Mouse (Mus musculus): Measurements from ENCODE around the gene Dkc1. TPM values are rescaled to one million over a fixed set of nuclear protein-coding genes. Genes with fewer than 3 reads are reported as not detected.

Gene Dkc1
- 120 and 155 TPM in 2 replicates for polyA plus RNA-seq (2016; fragmentation: Nextera tagmentation; extraction: Ambion mirVana)

DNA sequence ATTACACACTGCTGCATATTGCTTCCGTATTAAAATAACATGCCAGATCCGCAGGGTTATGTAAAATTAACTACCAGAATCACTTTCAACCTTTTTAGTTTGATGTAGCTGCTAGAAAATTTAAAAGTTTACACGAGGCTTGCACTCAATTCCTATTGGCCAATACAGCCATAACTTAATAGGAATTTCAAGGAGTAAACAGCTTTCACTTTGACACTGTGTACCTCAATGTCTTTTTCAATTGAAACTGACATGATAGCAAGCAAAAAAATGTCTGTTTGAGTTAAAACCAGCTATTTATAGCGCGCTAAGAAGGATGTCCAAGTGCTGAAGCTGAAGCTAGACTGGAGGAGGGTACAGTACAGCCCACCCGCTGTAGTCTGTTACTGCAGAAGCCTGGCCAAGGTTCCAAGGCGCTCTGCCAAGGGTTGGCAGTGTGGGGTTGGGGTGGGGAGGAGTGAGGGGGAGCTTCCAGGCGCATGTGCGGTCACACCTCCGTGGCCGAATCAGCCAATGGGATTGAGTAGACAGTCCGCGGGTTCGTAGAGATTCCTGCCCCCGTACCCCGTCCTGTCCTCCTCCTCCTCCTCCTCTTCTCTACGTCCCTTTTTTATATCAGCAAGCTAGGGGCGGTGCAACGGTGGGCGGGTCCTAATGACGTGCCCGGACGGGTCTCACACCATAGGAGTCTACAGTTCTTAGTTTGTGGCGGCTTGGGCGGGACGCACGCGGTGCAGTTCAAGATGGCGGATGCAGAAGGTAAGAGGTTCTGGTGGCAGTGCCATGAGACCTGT lies at the start of gene Dkc1:
Gene Dkc1 (plus strand): TSS at position 486 of the 794 bp plus-strand sequence.
- whole genome bisulfite sequencing, result 11% methylated on average over 28 of the region's 29 CpGs
- no peaks in the 10 kb centered on the region for H3K27me3 ChIP-seq (ENCODE audit: insufficient read depth, poor library complexity, severe bottlenecking)
- H3K9me3 ChIP-seq, result no peaks in the 10 kb centered on the region
- H3K36me3 ChIP-seq, result peaks cover 19% of the 10 kb centered on the region; the same call in 1 of the 2 replicates
- H3K4me1 ChIP-seq, result no peaks in the 10 kb centered on the region
- peak; percentile 96 for DNase-seq (ENCODE audit: low spot score)
- H3K4me3 ChIP-seq, result peak within 1 kb of the TSS; percentile 67
- peak within 1 kb of the TSS; percentile 88 for H3K27ac ChIP-seq

DNA sequence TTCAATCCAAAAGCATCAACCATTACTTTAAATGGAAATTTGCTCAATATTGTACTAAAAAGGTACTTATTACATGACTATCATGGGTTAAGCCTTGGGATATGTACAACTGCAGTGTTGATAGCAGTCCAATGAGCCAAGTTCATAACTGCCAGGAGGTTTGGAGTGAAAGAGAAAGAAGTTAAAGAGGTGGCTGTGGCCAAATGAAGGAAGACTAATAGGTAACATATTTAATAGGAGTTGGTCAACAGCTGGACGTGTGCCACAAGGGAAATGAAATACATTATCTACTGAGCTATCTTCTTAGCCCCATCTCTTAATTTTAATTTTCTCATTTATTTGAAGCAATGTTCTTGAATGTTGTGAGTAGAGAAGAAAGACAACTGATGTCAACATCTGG lies 49.7 kb upstream of the Dkc1 start:
- WGBS, result 91% methylated on average over 1 of the region's 1 CpGs
- Histone ChIP-seq H3K27ac (no peak overlapping the region), H3K27me3 (ENCODE audit: insufficient read depth, poor library complexity, severe bottlenecking) (no peaks in the 10 kb centered on the region), H3K9me3 (no peaks in the 10 kb centered on the region), H3K4me3 (no peak overlapping the region), H3K36me3 (no peaks in the 10 kb centered on the region), H3K4me1 (no peaks in the 10 kb centered on the region)
- no peak for DNase-seq (ENCODE audit: low spot score)

DNA sequence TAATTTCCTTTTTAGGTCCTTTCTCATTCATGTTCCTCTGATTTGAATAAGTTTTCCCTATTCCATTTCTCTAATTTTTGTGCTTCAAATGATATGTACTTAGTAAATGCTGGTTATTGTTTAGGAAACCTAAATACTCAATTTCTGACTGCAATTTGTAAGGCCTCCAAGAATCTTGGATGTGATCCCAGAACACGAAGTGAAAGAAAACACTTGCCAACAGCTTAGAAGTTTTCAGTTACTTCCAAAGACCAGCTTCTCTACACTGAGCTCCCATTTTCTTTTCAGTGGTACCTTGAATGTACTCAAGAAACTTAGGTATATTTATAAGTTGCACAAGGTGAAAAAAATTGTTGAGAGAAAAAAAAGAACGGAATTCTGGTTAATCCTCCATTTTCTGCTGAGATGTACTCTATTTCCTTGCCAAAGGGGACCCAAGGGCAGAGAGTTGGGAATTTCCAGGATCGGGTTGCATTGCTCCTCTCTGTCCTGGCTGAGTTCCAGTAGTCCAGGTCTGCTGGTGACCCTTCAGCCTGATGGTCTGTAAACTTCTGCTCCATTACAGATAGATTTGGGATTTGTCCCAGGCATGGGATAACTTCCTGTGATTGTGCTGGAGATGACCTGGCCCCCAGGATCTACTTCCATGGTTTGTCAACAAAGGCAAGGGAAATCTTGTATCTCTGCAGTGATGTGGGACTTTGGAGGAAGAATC lies 48.6 kb upstream of the Dkc1 start:
- no peaks in the 10 kb centered on the region for H3K36me3 ChIP-seq
- H3K9me3 ChIP-seq, result no peaks in the 10 kb centered on the region
- H3K4me3 ChIP-seq, result no peak overlapping the region
- no peaks in the 10 kb centered on the region for H3K4me1 ChIP-seq
- WGBS, result 58% methylated on average over 3 of the region's 3 CpGs
- no peaks in the 10 kb centered on the region for H3K27me3 ChIP-seq (ENCODE audit: insufficient read depth, poor library complexity, severe bottlenecking)
- DNase-seq (ENCODE audit: low spot score), result no peak
- no peak overlapping the region for H3K27ac ChIP-seq

DNA sequence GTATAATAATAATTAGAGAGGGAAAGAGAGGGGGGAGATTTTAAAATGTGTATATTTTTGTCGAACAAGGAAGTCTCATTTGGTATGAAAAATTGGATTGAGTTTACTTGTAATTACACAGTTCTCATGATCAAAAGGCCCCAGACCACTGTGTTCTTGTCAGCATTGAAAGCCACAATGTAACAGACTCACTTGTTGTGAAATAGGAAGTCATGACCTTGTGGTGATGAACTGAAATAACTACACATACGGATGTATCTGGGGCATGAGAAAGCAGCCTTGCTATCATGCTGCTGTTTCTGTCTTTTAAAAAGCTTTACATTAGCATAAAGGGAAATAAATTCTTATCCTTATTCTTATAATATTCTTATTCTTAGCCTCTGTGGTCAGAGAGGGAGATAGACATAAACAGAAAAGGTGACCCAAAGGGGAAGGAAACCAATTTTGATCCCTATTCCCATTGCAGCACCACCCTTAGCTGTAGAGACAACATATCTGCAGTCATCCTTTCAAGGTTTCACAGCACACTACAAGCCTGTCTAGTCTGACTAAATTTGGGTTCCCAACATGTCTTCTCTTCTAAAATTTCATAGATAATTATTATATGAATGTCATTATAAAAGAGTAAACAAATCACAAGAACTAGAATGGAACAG lies 39.4 kb upstream of the Dkc1 start:
- DNase-seq (ENCODE audit: low spot score), result no peak

DNA sequence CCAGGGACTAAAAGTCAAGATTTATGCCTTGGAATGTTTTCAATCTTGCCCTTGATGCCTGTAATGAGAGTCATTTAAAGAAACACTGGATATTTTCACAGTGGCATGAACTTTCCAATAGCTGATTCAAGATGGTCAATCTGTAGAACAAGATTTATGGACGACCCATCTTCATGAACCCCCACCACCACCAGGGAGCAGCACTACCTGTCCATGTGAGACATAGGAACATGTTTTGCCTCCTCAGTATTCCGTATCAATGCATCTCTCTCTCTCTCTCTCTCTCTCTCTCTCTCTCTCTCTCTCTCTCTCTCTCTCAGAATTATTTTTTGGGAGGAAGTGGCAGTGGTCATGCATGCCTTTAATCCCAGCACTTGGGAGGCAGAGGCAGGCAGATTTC lies 13.3 kb upstream of the Dkc1 start:
- H3K9me3 ChIP-seq, result no peaks in the 10 kb centered on the region
- no peak for DNase-seq (ENCODE audit: low spot score)
- H3K36me3 ChIP-seq, result no peaks in the 10 kb centered on the region
- H3K4me1 ChIP-seq, result no peaks in the 10 kb centered on the region
- no peak overlapping the region for H3K4me3 ChIP-seq
- no peaks in the 10 kb centered on the region for H3K27me3 ChIP-seq (ENCODE audit: insufficient read depth, poor library complexity, severe bottlenecking)
- H3K27ac ChIP-seq, result no peak overlapping the region
- WGBS, result 54% methylated on average over 2 of the region's 2 CpGs

More for the DNA sequence above, 39.4 kb upstream of the Dkc1 start:
- H3K27me3 ChIP-seq (ENCODE audit: insufficient read depth, poor library complexity, severe bottlenecking), result no peaks in the 10 kb centered on the region
- no peaks in the 10 kb centered on the region for H3K4me1 ChIP-seq
- H3K27ac ChIP-seq, result no peak overlapping the region
- no peak overlapping the region for H3K4me3 ChIP-seq
- WGBS, result 83% methylated on average over 2 of the region's 2 CpGs
- H3K9me3 ChIP-seq, result no peaks in the 10 kb centered on the region
- H3K36me3 ChIP-seq, result no peaks in the 10 kb centered on the region

DNA sequence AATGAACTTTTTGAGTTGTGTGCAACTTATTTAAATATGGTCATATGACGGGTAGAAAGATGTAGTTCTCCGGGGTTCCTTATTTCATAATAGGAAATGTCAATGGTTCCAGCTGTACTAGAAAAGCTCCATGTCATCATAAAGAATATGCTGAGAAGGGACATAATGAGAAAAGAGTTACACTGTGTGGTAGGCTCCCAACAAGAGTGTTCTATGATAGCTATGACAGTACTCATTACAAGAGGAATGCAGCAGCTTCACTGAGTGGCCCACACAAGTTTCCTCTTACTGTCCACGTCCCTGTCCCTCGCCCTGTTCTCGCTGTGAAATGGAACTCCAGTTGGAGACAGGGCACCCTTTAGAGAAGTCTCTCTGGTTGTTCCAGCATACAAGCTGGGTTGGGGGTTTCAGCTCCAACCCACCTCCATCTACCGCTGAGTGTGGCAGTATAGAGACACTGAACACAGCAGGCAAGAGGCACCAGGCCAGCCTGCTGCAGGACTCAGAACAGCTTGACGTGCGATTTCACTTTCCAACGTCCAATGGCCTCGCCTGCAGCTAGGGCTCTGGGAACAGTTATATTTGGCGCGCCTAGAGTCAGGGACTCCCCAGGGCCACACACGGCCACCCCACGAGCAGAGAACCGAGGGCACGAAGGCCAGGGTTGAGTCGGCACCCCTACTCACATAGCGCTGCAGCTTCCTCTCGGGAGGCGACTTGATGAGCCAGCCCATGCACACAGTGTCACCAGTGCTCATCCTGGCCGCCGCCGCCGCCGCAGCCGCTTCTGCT lies 11.5 kb upstream of the Dkc1 start:
- 17% methylated on average over 26 of the region's 26 CpGs for WGBS
- H3K27me3 ChIP-seq (ENCODE audit: insufficient read depth, poor library complexity, severe bottlenecking), result no peaks in the 10 kb centered on the region
- H3K9me3 ChIP-seq, result no peaks in the 10 kb centered on the region
- peak overlapping the region; percentile 63 for H3K4me3 ChIP-seq
- H3K36me3 ChIP-seq, result no peaks in the 10 kb centered on the region
- DNase-seq (ENCODE audit: low spot score), result no peak
- H3K4me1 ChIP-seq, result no peaks in the 10 kb centered on the region
- H3K27ac ChIP-seq, result peak overlapping the region; percentile 74; the same call in 1 of the 2 replicates

DNA sequence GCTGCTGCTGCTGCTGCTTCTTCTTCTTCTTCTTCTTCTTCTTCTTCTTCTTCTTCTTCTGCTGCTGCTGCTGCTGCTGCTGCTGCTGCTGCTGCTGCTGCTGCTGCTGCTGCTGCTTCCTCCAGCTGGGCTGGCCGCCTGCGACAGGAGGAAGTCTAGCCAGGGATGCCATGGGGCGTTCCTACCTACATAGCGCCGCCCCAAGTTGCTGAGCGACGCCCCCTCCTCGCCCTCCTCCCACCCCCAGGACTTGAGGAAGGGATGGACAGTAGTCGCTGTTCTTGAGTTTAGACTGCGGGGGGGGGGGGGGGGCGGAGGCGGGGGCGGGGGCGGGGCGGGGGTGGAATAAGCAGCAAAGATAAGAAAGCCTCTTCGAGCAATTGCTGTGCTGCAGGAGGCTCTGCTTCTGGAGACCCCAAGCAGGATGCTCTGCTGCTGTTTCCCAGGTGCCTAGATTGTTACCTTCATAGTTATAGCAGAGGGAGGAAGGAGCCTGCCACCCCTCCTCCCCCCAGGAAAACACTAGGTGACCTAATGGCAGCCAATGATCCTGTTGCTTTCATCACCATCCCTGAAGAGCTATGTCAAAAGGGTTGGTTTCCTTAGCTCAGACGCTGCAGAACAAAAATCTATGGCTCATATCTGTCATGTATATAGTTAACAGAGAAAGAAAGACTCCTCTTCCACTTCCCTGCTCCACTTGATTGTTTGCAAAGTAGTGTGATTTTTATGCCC lies 10.7 kb upstream of the Dkc1 start, which contains the start of gene Gab3:
Gene Gab3 (minus strand): TSS at position 685 of the 735 bp plus-strand sequence.
- Histone ChIP-seq H3K36me3 (no peaks in the 10 kb centered on the region), H3K9me3 (no peaks in the 10 kb centered on the region), H3K27me3 (ENCODE audit: insufficient read depth, poor library complexity, severe bottlenecking) (no peaks in the 10 kb centered on the region), H3K4me3 (peak within 1 kb of the TSS; percentile 63), H3K4me1 (no peaks in the 10 kb centered on the region), H3K27ac (peak within 1 kb of the TSS; percentile 74; the same call in 1 of the 2 replicates)
- peak; percentile 83 for DNase-seq (ENCODE audit: low spot score)
- whole genome bisulfite sequencing, result 5% methylated on average over 8 of the region's 17 CpGs

DNA sequence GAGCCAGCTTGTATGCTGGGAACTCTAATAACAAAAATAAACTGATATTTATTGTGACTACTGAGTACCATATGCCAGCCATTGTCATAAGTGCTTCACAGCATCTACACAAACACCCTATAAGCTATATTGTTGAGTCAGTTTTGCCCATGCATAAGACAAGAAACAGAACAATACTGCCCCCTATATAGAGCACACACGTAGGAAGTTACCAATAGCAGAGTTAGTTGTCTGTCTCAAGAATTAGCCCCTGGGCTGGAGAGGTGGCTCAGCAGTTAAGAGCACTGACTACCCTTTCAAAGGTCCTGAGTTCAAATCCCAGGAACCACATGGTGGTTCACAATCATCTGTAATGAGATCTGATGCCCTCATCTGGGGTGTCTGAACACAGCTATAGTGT lies 10.0 kb upstream of the Dkc1 start:
- Histone ChIP-seq H3K4me1 (no peaks in the 10 kb centered on the region), H3K9me3 (no peaks in the 10 kb centered on the region), H3K27me3 (ENCODE audit: insufficient read depth, poor library complexity, severe bottlenecking) (no peaks in the 10 kb centered on the region), H3K27ac (no peak overlapping the region), H3K4me3 (no peak overlapping the region), H3K36me3 (no peaks in the 10 kb centered on the region)
- 19% methylated on average over 1 of the region's 1 CpGs for WGBS
- no peak for DNase-seq (ENCODE audit: low spot score)

DNA sequence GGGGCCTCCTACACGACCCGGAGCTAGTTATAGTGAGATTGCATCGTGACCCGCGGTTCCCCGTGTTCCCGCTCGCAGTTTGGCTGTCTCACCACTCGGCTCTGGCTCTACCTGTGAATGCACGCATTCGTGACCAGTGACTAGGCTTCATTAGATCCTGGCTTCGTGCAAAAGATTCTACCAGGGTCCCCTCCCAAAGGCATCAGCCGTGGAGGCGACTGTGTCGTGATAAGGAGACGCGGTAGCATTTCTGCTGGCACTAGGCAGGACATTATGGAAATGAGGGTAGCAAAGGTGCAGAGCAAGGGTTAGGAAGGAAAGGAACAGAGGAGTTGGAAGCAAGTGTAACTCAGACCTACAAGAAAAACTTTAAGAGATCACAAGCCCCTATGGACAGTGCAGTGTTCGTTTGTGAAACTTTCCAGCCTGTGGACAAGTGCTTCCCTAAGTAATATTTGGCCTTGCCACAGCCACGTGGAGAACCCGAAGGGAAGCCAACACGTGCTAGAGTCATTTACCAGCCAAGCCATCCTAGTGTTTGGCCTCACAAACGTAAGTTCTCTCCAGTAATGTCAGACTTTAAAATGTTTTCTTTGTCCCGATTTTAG lies 613 bp downstream of the Dkc1 start:
- Histone ChIP-seq H3K27me3 (ENCODE audit: insufficient read depth, poor library complexity, severe bottlenecking) (no peaks in the 10 kb centered on the region), H3K36me3 (peaks cover 26% of the 10 kb centered on the region; the same call in 1 of the 2 replicates), H3K9me3 (no peaks in the 10 kb centered on the region), H3K27ac (peak overlapping the region; percentile 88), H3K4me1 (no peaks in the 10 kb centered on the region), H3K4me3 (peak overlapping the region; percentile 67)
- no peak for DNase-seq (ENCODE audit: low spot score)
- 21% methylated on average over 23 of the region's 23 CpGs for WGBS

DNA sequence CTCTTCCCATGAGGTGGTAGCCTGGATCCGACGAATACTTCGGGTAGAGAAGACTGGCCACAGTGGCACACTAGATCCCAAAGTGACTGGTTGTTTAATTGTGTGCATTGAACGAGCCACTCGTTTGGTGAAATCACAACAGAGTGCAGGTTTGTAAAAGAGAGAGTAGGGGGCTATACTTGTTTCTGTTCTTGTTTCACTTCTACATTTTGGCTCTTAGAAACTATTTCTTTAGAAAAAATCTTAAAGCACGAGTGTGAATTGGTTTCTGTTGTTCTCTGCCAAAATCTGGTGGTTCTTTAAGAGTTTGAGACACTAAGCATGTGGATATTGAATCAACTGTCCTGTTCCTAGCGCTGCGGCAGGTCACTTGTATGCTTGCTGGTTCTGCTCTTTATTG lies 3.1 kb downstream of the Dkc1 start:
- 86% methylated on average over 8 of the region's 8 CpGs for WGBS
- Histone ChIP-seq H3K9me3 (no peaks in the 10 kb centered on the region), H3K27ac (no peak overlapping the region), H3K4me3 (no peak overlapping the region), H3K36me3 (peaks cover 43% of the 10 kb centered on the region; the same call in 1 of the 2 replicates), H3K4me1 (no peaks in the 10 kb centered on the region), H3K27me3 (ENCODE audit: insufficient read depth, poor library complexity, severe bottlenecking) (no peaks in the 10 kb centered on the region)
- DNase-seq (ENCODE audit: low spot score), result no peak

DNA sequence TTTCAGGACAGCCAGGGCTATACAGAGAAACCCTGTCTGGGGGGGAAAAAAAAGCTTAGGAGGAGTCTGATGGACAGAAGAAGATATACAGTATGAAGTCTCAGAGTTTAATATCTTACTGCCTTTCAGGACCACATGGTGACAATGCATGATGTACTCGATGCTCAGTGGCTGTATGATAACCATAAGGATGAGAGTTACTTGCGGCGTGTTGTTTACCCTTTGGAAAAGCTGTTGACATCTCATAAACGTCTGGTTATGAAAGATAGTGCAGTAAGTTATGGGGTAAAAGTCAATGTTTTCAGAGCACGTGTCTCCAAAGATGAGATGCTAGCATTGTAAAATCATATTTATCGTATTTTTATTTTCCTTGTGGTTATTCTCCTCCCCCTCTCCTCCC lies 6.6 kb downstream of the Dkc1 start:
- Histone ChIP-seq H3K36me3 (peaks cover 73% of the 10 kb centered on the region), H3K27me3 (ENCODE audit: insufficient read depth, poor library complexity, severe bottlenecking) (no peaks in the 10 kb centered on the region), H3K4me3 (no peak overlapping the region), H3K4me1 (no peaks in the 10 kb centered on the region), H3K27ac (no peak overlapping the region), H3K9me3 (no peaks in the 10 kb centered on the region)
- no peak for DNase-seq (ENCODE audit: low spot score)
- WGBS, result 90% methylated on average over 6 of the region's 6 CpGs

All from heart, embryonic 10.5 days (tissue).